Mouse (Mus musculus) embryonic facial prominence, embryonic 12.5 days (tissue): ENCODE data around the gene Fbp1. TPM values are rescaled to one million over a fixed set of nuclear protein-coding genes. Genes with fewer than 3 reads are reported as not detected.

Experiments
- polyA plus RNA-seq: library from polyadenylated mRNA; unstranded; fragments of >200 nt; fragmentation: Nextera tagmentation; extraction: Ambion mirVana; gene quantifications from 2 replicates; pipeline ENCODE4 v1.2.1, GENCODE M21; 2016

Fbp1 gene
- polyA plus RNA-seq, 1 experiment from 2014 or later: 0.19 TPM

Other genes with a start within 250 kb of the Fbp1 start
- gene Platr25, start 127.6 kb downstream of the Fbp1 start, polyA plus RNA-seq: 42.2 and 42.9 TPM in 2 replicates
- gene Gm5141, start 102.5 kb downstream of the Fbp1 start, polyA plus RNA-seq: 14.3 and 16.5 TPM in 2 replicates
- gene Fbp2, start 29.9 kb downstream of the Fbp1 start, polyA plus RNA-seq: 0.23 and 0.28 TPM in 2 replicates
- 138 and 144 TPM in 2 replicates for gene 2010111I01Rik, start 76.6 kb upstream of the Fbp1 start, polyA plus RNA-seq